Mouse (Mus musculus): ENCODE measurements around the gene Vpreb2.
"Not testable (repeated sequence)": the region's sequence is repeated elsewhere in the genome, so short reads cannot be mapped to it uniquely, and the experiment has no call there.

Gene Vpreb2

DNA sequence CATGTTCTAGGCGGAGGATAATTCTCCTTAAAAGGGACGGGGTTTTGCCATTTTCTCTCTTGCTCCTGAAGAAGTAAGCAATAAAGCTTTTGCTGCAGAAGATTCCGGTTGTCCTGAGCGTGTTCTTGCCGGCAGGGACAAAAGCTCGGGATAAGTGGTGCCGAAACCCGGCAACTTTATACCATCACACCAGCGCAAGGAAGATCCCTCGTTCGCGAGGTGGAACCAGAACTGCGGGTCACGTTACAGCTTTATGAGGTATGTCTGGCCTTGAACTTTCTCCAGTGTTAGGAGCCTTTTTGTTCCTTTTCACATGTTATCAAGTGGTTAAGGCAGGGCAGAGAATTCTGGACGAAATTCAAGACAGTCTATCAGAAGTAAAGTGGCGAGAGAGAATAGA, 12.1 kb downstream of the Vpreb2 start:
- peak; percentile 22 for DNase-seq

- DNase-seq = no peak
Measured at GRCm38 (mm10) chr16:17999668-18000067, 19.4 kb downstream of the Vpreb2 start.

DNA sequence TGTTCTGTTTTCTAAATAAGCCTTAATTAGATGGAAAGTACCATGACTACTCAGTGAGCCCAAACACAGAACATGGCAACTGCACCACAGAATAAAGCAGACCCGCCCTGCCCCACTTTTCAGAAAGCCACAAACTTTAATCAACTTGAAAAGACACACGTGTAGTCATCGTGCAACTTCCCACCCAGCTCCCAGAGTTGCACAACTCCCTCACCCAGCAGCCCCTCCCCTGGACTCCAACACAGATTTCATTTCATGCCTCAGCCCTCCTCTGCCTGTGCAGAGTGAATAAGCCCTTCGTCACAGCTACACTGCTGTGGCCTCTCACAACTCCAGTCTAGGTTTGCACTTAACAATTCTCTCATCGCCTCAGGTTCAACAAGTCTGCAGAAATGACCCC, 24.4 kb downstream of the Vpreb2 start:
- DNase-seq = no peak

DNA sequence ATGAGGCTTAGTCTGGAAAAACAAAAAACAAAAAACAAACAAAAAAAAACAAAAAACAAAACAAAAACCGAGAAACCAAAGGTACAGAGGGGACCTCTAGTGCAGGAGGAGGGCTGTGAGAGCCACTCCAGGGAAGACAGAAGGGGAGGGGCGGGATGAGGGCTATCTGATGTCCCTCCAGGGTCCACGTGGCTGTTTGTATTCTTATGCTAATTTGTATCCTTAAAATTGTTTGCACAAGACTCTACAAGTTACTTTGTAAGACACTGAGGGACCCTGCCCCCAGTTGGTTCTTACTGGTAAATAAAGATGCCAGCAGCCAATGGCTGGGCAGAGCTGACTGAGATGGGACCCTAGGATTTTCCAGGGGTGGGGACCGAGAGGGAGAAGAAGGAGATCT, 26.9 kb downstream of the Vpreb2 start:
- DNase-seq = no peak

- DNase-seq = no peak
Measured at GRCm38 (mm10) chr16:18011101-18011500, 30.9 kb downstream of the Vpreb2 start.

DNA sequence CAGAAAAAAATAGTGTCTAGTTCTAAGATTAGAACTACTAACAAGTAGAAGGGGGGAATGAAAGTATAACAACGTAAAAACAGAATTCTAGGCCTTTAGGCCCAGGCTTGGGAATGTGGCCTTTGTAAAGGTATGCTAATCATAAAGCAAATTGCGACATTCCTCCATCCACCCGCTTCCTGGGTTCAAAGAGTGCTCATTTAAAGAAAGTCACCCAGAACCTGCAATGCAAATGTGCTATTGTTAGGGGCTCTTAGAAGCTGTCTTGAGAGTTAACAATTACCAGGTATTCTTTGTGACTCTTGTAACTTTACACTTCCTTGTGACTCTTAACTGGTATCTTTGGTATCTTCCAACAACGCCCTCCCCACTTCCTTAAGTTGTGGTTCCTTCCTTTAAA, 36.3 kb downstream of the Vpreb2 start:
- DNase-seq = not testable (repeated sequence)

- no peak for DNase-seq
Measured at GRCm38 (mm10) chr16:18022780-18023557, 42.7 kb downstream of the Vpreb2 start.

DNA sequence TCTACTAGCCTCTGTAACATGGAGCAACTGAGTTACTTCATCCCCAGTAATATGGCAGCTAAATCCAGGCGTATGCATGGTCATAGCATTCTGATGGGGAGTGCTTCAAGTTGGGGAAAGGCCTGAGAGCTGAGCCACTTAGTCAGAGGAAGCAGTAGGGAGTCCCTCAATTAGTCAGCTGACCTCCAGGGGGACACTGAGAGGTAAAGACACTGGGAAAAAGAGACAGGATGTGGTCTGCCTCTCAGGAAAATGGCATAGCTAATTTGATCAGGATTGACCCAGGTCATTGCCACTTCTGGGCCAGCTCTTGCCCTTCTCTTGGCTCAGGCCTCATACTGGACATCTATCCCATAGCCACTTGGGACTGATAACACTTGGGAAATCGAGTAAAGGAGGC, 47.1 kb downstream of the Vpreb2 start:
- DNase-seq = no peak

Measured in heart, adult 11 months (tissue).